Mouse (Mus musculus): ENCODE results near the gene Il24. TPM values are rescaled to one million over a fixed set of nuclear protein-coding genes. Genes with fewer than 3 reads are reported as not detected.

Gene Il24
- polyA plus RNA-seq, 1 experiment = not detected

GRCm38 (mm10) chr1:130875139-130875538 is 12.1 kb downstream of the Il24 start:
- no peak for TF ChIP-seq POLR2A (IDR thresholded peaks at IDR 0.05; ENCODE audit: control insufficient read depth, low read depth, low read length)
- TF ChIP-seq CTCF (IDR thresholded peaks at IDR 0.05; ENCODE audit: control insufficient read depth, insufficient read depth, insufficient replicate concordance, low read depth, low read length) = no peak
- H3K4me1 ChIP-seq (ENCODE audit: control insufficient read depth, insufficient read depth, low read length) = peaks cover 9% of the 10 kb centered on the region
- no peaks in the 10 kb centered on the region for H3K36me3 ChIP-seq (ENCODE audit: control insufficient read depth, insufficient read depth, low read length)
- no peak overlapping the region for H3K4me3 ChIP-seq (ENCODE audit: control insufficient read depth, low read depth, low read length)
- peaks cover 2% of the 10 kb centered on the region for H3K27me3 ChIP-seq (ENCODE audit: control insufficient read depth, insufficient read depth, low read length)
- no peak overlapping the region for H3K27ac ChIP-seq (ENCODE audit: control insufficient read depth, insufficient read depth, low read depth, low read length)

GRCm38 (mm10) chr1:130872912-130873311 is 14.3 kb downstream of the Il24 start:
- Histone ChIP-seq H3K36me3 (ENCODE audit: control insufficient read depth, insufficient read depth, low read length) (no peaks in the 10 kb centered on the region), H3K4me3 (ENCODE audit: control insufficient read depth, low read depth, low read length) (no peak overlapping the region), H3K27me3 (ENCODE audit: control insufficient read depth, insufficient read depth, low read length) (peaks cover under 1% of the 10 kb centered on the region), H3K4me1 (ENCODE audit: control insufficient read depth, insufficient read depth, low read length) (peaks cover 4% of the 10 kb centered on the region), H3K27ac (ENCODE audit: control insufficient read depth, insufficient read depth, low read depth, low read length) (no peak overlapping the region)
- TF ChIP-seq POLR2A (IDR thresholded peaks at IDR 0.05; ENCODE audit: control insufficient read depth, low read depth, low read length) = no peak
- no peak for TF ChIP-seq CTCF (IDR thresholded peaks at IDR 0.05; ENCODE audit: control insufficient read depth, insufficient read depth, insufficient replicate concordance, low read depth, low read length)

GRCm38 (mm10) chr1:130865541-130866221 is 21.6 kb downstream of the Il24 start, which contains the start of gene Fcmr:
Gene Fcmr (plus strand): TSS chr1:130865669.
- Histone ChIP-seq H3K4me3 (ENCODE audit: control insufficient read depth, low read depth, low read length) (no peak within 1 kb of the TSS), H3K36me3 (ENCODE audit: control insufficient read depth, insufficient read depth, low read length) (no peaks in the 10 kb centered on the region), H3K27ac (ENCODE audit: control insufficient read depth, insufficient read depth, low read depth, low read length) (no peak within 1 kb of the TSS), H3K27me3 (ENCODE audit: control insufficient read depth, insufficient read depth, low read length) (no peaks in the 10 kb centered on the region), H3K4me1 (ENCODE audit: control insufficient read depth, insufficient read depth, low read length) (no peaks in the 10 kb centered on the region)
- TF ChIP-seq POLR2A (IDR thresholded peaks at IDR 0.05; ENCODE audit: control insufficient read depth, low read depth, low read length) (no peak), CTCF (IDR thresholded peaks at IDR 0.05; ENCODE audit: control insufficient read depth, insufficient read depth, insufficient replicate concordance, low read depth, low read length) (no peak)

GRCm38 (mm10) chr1:130864741-130865140 is 22.5 kb downstream of the Il24 start:
- H3K36me3 ChIP-seq (ENCODE audit: control insufficient read depth, insufficient read depth, low read length) = no peaks in the 10 kb centered on the region
- H3K4me1 ChIP-seq (ENCODE audit: control insufficient read depth, insufficient read depth, low read length) = no peaks in the 10 kb centered on the region
- TF ChIP-seq CTCF (IDR thresholded peaks at IDR 0.05; ENCODE audit: control insufficient read depth, insufficient read depth, insufficient replicate concordance, low read depth, low read length) = no peak
- no peak for TF ChIP-seq POLR2A (IDR thresholded peaks at IDR 0.05; ENCODE audit: control insufficient read depth, low read depth, low read length)

GRCm38 (mm10) chr1:130864238-130864637 is 23.0 kb downstream of the Il24 start:
- H3K4me1 ChIP-seq (ENCODE audit: control insufficient read depth, insufficient read depth, low read length) = no peaks in the 10 kb centered on the region
- H3K27me3 ChIP-seq (ENCODE audit: control insufficient read depth, insufficient read depth, low read length) = no peaks in the 10 kb centered on the region
- no peak overlapping the region for H3K27ac ChIP-seq (ENCODE audit: control insufficient read depth, insufficient read depth, low read depth, low read length)
- H3K36me3 ChIP-seq (ENCODE audit: control insufficient read depth, insufficient read depth, low read length) = no peaks in the 10 kb centered on the region
- H3K4me3 ChIP-seq (ENCODE audit: control insufficient read depth, low read depth, low read length) = no peak overlapping the region
- TF ChIP-seq CTCF (IDR thresholded peaks at IDR 0.05; ENCODE audit: control insufficient read depth, insufficient read depth, insufficient replicate concordance, low read depth, low read length) (no peak), POLR2A (IDR thresholded peaks at IDR 0.05; ENCODE audit: control insufficient read depth, low read depth, low read length) (no peak)

More at GRCm38 (mm10) chr1:130864741-130865140, 22.5 kb downstream of the Il24 start:
- Histone ChIP-seq H3K4me3 (ENCODE audit: control insufficient read depth, low read depth, low read length) (no peak overlapping the region), H3K27ac (ENCODE audit: control insufficient read depth, insufficient read depth, low read depth, low read length) (no peak overlapping the region), H3K27me3 (ENCODE audit: control insufficient read depth, insufficient read depth, low read length) (no peaks in the 10 kb centered on the region)

- TF ChIP-seq POLR2A (IDR thresholded peaks at IDR 0.05; ENCODE audit: control insufficient read depth, low read depth, low read length) (no peak), CTCF (IDR thresholded peaks at IDR 0.05; ENCODE audit: control insufficient read depth, insufficient read depth, insufficient replicate concordance, low read depth, low read length) (no peak)
- Histone ChIP-seq H3K27me3 (ENCODE audit: control insufficient read depth, insufficient read depth, low read length) (0 out of 2 replicates have a peak, but pooled peaks cover 2% of the 10 kb centered on the region), H3K4me1 (ENCODE audit: control insufficient read depth, insufficient read depth, low read length) (peaks cover 6% of the 10 kb centered on the region; the same call in 1 of the 2 replicates), H3K4me3 (ENCODE audit: control insufficient read depth, low read depth, low read length) (no peak overlapping the region), H3K27ac (ENCODE audit: control insufficient read depth, insufficient read depth, low read depth, low read length) (no peak overlapping the region), H3K36me3 (ENCODE audit: control insufficient read depth, insufficient read depth, low read length) (no peaks in the 10 kb centered on the region)
These were observed 29.8 kb downstream of the Il24 start for GRCm38 (mm10) chr1:130857456-130857855.

GRCm38 (mm10) chr1:130855723-130856122 is 31.5 kb downstream of the Il24 start:
- TF ChIP-seq CTCF (IDR thresholded peaks at IDR 0.05; ENCODE audit: control insufficient read depth, insufficient read depth, insufficient replicate concordance, low read depth, low read length) (no peak), POLR2A (IDR thresholded peaks at IDR 0.05; ENCODE audit: control insufficient read depth, low read depth, low read length) (no peak)
- H3K36me3 ChIP-seq (ENCODE audit: control insufficient read depth, insufficient read depth, low read length) = no peaks in the 10 kb centered on the region
- H3K4me3 ChIP-seq (ENCODE audit: control insufficient read depth, low read depth, low read length) = no peak overlapping the region
- H3K27me3 ChIP-seq (ENCODE audit: control insufficient read depth, insufficient read depth, low read length) = 0 out of 2 replicates have a peak, but pooled peaks cover 2% of the 10 kb centered on the region
- peaks cover 6% of the 10 kb centered on the region; the same call in 1 of the 2 replicates for H3K4me1 ChIP-seq (ENCODE audit: control insufficient read depth, insufficient read depth, low read length)
- H3K27ac ChIP-seq (ENCODE audit: control insufficient read depth, insufficient read depth, low read depth, low read length) = no peak overlapping the region
